Mouse (Mus musculus) E14TG2a.4 (cell line): ENCODE data around the gene Paox.

ENCODE experiments used
- CTCF ChIP-seq: conservative IDR thresholded peaks from 2 replicates; pipeline ENCODE4 v1.5.1; 2014; ENCODE audit warnings: low read length
- POU5F1 ChIP-seq: IDR thresholded peaks from 2 replicates; pipeline ENCODE4 v1.6.1; 2014; ENCODE audit warnings: low read length, borderline replicate concordance

DNA sequence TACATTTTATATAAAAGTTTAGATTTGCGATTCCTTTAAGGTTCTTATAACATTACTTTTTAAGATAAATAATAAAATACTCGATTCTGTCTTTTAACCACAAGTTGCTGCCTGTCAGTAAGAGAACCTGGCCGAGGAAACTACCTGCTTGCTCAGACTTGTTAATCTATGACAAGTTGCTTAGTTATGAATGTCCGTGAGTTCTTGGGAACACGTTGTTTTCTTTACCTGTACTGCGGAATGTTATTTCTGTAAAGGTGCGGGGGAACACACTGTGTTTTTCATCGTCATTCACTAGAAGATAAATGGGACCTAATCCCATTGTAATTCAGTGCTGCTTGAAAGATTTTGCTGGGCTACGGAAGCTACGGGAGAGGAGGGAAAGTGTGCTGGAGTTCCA, 25.0 kb upstream of the Paox start:
- TF ChIP-seq CTCF (no peak), POU5F1 (no peak)
